Mouse (Mus musculus) CH12.LX (cell line): ENCODE results near the gene Ptprm. TPM values are rescaled to one million over a fixed set of nuclear protein-coding genes. Genes with fewer than 3 reads are reported as not detected.

Experiments used
- DNase-seq: peaks from one replicate; pipeline ENCODE4 v3.0.0-alpha.2; 2013; ENCODE audit errors: extremely low read depth
- H3K27ac ChIP-seq: 2 replicates; pipeline ENCODE4 v1.5.1; 2012; ENCODE audit warnings: low read depth, mild to moderate bottlenecking, control low read depth, moderate library complexity; ENCODE audit not compliant: insufficient read depth
- H3K27me3 ChIP-seq: replicated peaks from 2 replicates; pipeline ENCODE3; 2012; ENCODE audit warnings: inconsistent platforms
- H3K36me3 ChIP-seq, 2 experiments: replicated peaks in 1 of 2; 2 replicates each; pipeline versions ENCODE3 to v1.6.1; 2012; ENCODE audit warnings: inconsistent platforms in 1 of 2, low read length in 1 of 2, mild to moderate bottlenecking in 1 of 2, mixed read lengths in 1 of 2, moderate library complexity in 1 of 2; ENCODE audit not compliant: control insufficient read depth in 1 of 2, insufficient read depth in 1 of 2
- H3K4me1 ChIP-seq, 2 experiments: 2 replicates each; pipeline ENCODE4 v1.6.1; 2012; ENCODE audit warnings: inconsistent platforms in 1 of 2, moderate library complexity in 1 of 2; ENCODE audit not compliant: insufficient read depth in 2 of 2, control insufficient read depth in 1 of 2
- H3K4me2 ChIP-seq: 2 replicates; pipeline ENCODE4 v1.6.1; 2012; ENCODE audit warnings: low read depth, mild to moderate bottlenecking, control low read depth; ENCODE audit not compliant: poor library complexity, insufficient read depth, severe bottlenecking
- H3K4me3 ChIP-seq, 3 experiments: fragments of 150-350 bp in 1 of 3; sonication (generic) in 1 of 3; replicated peaks in 1 of 3; 2 replicates each; pipeline versions ENCODE3 to v1.5.1; 2011 to 2012; ENCODE audit warnings: low read depth in 2 of 3, low read length in 2 of 3, mild to moderate bottlenecking in 2 of 3, moderate library complexity in 2 of 3, control low read depth in 1 of 3, improper control_type of control experiment in 1 of 3, inconsistent platforms in 1 of 3, mixed read lengths in 1 of 3; ENCODE audit not compliant: poor library complexity in 1 of 3
- H3K79me2 ChIP-seq: replicated peaks from 2 replicates; pipeline ENCODE4 v1.6.1; 2012; ENCODE audit warnings: mild to moderate bottlenecking, moderate library complexity; ENCODE audit not compliant: control insufficient read depth, poor library complexity, insufficient read depth, severe bottlenecking; ENCODE audit errors: extremely low read depth
- H3K9ac ChIP-seq: 2 replicates; pipeline ENCODE4 v1.6.1; 2012; ENCODE audit warnings: low read depth, mild to moderate bottlenecking, control low read depth, moderate library complexity; ENCODE audit not compliant: insufficient read depth
- H3K9me3 ChIP-seq: replicated peaks from 2 replicates; pipeline ENCODE3; 2012; ENCODE audit warnings: low read length, inconsistent platforms, mixed read lengths
- BHLHE40 ChIP-seq: IDR thresholded peaks from 2 replicates; pipeline ENCODE4 v1.6.1; 2011; ENCODE audit warnings: mild to moderate bottlenecking, low read depth, low read length, improper control_type of control experiment
- CHD2 ChIP-seq: IDR thresholded peaks from 2 replicates; pipeline ENCODE4 v1.6.1; 2011; ENCODE audit warnings: low read length, improper control_type of control experiment
- CTCF ChIP-seq, 2 experiments: IDR thresholded peaks in 1 of 2; conservative IDR thresholded peaks in 1 of 2; 2 replicates each; pipeline ENCODE4 v1.5.1; 2011 to 2012; ENCODE audit warnings: low read depth in 2 of 2, low read length in 2 of 2, improper control_type of control experiment in 1 of 2, inconsistent platforms in 1 of 2, mild to moderate bottlenecking in 1 of 2, moderate library complexity in 1 of 2
- E2F4 ChIP-seq: IDR thresholded peaks from 2 replicates; pipeline ENCODE4 v1.6.1; 2011; ENCODE audit warnings: low read depth, low read length, improper control_type of control experiment; ENCODE audit not compliant: insufficient replicate concordance
- ELF1 ChIP-seq: IDR thresholded peaks from 2 replicates; pipeline ENCODE4 v1.6.1; 2014; ENCODE audit warnings: low read depth, mild to moderate bottlenecking, inconsistent platforms, low read length, improper control_type of control experiment
- GABPA ChIP-seq: IDR thresholded peaks from 2 replicates; pipeline ENCODE4 v1.6.1; 2012; ENCODE audit warnings: low read depth, low read length, improper control_type of control experiment, inconsistent platforms; ENCODE audit not compliant: insufficient replicate concordance
- HCFC1 ChIP-seq: IDR thresholded peaks from 2 replicates; pipeline ENCODE4 v1.6.1; 2012; ENCODE audit warnings: low read depth, mild to moderate bottlenecking, inconsistent platforms, low read length, improper control_type of control experiment
- IRF4 ChIP-seq: IDR thresholded peaks from 2 replicates; pipeline ENCODE4 v1.6.1; 2014; ENCODE audit warnings: low read depth, mild to moderate bottlenecking, inconsistent platforms, low read length, improper control_type of control experiment
- JUN ChIP-seq: IDR thresholded peaks from 2 replicates; pipeline ENCODE4 v1.6.1; 2011; ENCODE audit warnings: low read depth, mild to moderate bottlenecking, low read length, improper control_type of control experiment, moderate library complexity; ENCODE audit not compliant: insufficient read depth
- JUND ChIP-seq: conservative IDR thresholded peaks from 2 replicates; pipeline ENCODE4 v1.6.1; 2011; ENCODE audit warnings: low read depth, low read length, improper control_type of control experiment
- KAT2A ChIP-seq: IDR thresholded peaks from 2 replicates; pipeline ENCODE4 v1.6.1; 2012; ENCODE audit warnings: low read length, improper control_type of control experiment, inconsistent platforms; ENCODE audit not compliant: insufficient replicate concordance
- MAFK ChIP-seq: IDR thresholded peaks from 2 replicates; pipeline ENCODE4 v1.6.1; 2011; ENCODE audit warnings: low read length, improper control_type of control experiment; ENCODE audit not compliant: insufficient replicate concordance
- MAX ChIP-seq: IDR thresholded peaks from 2 replicates; pipeline ENCODE4 v1.6.1; 2011; ENCODE audit warnings: low read length, improper control_type of control experiment
- MAZ ChIP-seq: IDR thresholded peaks from 2 replicates; pipeline ENCODE4 v1.6.1; 2012; ENCODE audit warnings: low read depth, mild to moderate bottlenecking, inconsistent platforms, low read length, improper control_type of control experiment, moderate library complexity
- MEF2A ChIP-seq: IDR thresholded peaks from 2 replicates; pipeline ENCODE4 v1.6.1; 2014; ENCODE audit warnings: low read depth, mild to moderate bottlenecking, inconsistent platforms, low read length, improper control_type of control experiment, borderline replicate concordance
- PAX5 ChIP-seq: IDR thresholded peaks from 2 replicates; pipeline ENCODE4 v1.6.1; 2012; ENCODE audit warnings: low read length, inconsistent platforms, mixed read lengths
- POLR2A ChIP-seq: IDR thresholded peaks from 2 replicates; pipeline ENCODE4 v1.6.1; 2011; ENCODE audit warnings: low read depth, mild to moderate bottlenecking, improper control_type of control experiment, low read length
- RCOR1 ChIP-seq: conservative IDR thresholded peaks from 2 replicates; pipeline ENCODE4 v1.6.1; 2012; ENCODE audit warnings: low read depth, mild to moderate bottlenecking, inconsistent platforms, low read length, improper control_type of control experiment
- SIN3A ChIP-seq: IDR thresholded peaks from 2 replicates; pipeline ENCODE4 v1.6.1; 2012; ENCODE audit warnings: low read length, improper control_type of control experiment, inconsistent platforms
- SMC3 ChIP-seq: IDR thresholded peaks from 2 replicates; pipeline ENCODE4 v1.6.1; 2011; ENCODE audit warnings: low read depth, low read length, improper control_type of control experiment
- TBP ChIP-seq: conservative IDR thresholded peaks from 2 replicates; pipeline ENCODE4 v1.6.1; 2011; ENCODE audit warnings: low read depth, low read length, improper control_type of control experiment
- TCF12 ChIP-seq: IDR thresholded peaks from 2 replicates; pipeline ENCODE4 v1.6.1; 2014; ENCODE audit warnings: low read depth, mild to moderate bottlenecking, inconsistent platforms, low read length, improper control_type of control experiment
- USF2 ChIP-seq: conservative IDR thresholded peaks from 2 replicates; pipeline ENCODE4 v1.6.1; 2011; ENCODE audit warnings: low read depth, low read length, improper control_type of control experiment
- ZKSCAN1 ChIP-seq: IDR thresholded peaks from 2 replicates; pipeline ENCODE4 v1.6.1; 2012; ENCODE audit warnings: low read depth, inconsistent platforms, low read length, improper control_type of control experiment, borderline replicate concordance
- ZMIZ1 ChIP-seq: IDR thresholded peaks from 2 replicates; pipeline ENCODE4 v1.6.1; 2012; ENCODE audit warnings: low read depth, mild to moderate bottlenecking, inconsistent platforms, low read length, improper control_type of control experiment
- ZNF384 ChIP-seq: IDR thresholded peaks from 2 replicates; pipeline ENCODE4 v1.6.1; 2012; ENCODE audit warnings: low read depth, low read length, improper control_type of control experiment, inconsistent platforms
- dilution Hi-C: fragments of 300-500 bp; cut with MboI; formaldehyde crosslinking; loops from 2 replicates; pipeline ENCODE4 v1.14.3; 2020; ENCODE audit warnings: low sequenced_read_pairs; ENCODE audit not compliant: extremely low pct_unique_long_range_greater_than_20kb, extremely low pct_ligation_motif_present
- in situ Hi-C: fragments of 300-500 bp; cut with MboI; formaldehyde crosslinking; loops from 3 replicates; pipeline ENCODE4 v1.14.3; 2019; ENCODE audit warnings: low sequenced_read_pairs, low pct_ligation_motif_present, low pct_unique_long_range_greater_than_20kb, mixed read lengths
- polyA plus RNA-seq: library from polyadenylated mRNA; unstranded; fragments of >175 nt; gene quantifications from 2 replicates; pipeline ENCODE4 v1.2.1, GENCODE M21; 2012; ENCODE audit warnings: low read depth; ENCODE audit not compliant: insufficient read length
- total RNA-seq, 2 experiments: library from RNA; depleted of rRNA; stranded (reverse); fragments of 300-350 nt in 1 of 2; fragments of >200 nt in 1 of 2; gene quantifications; 2 replicates each; pipeline ENCODE4 v1.2.3; 2012 to 2014

Ptprm gene
- total and polyA plus RNA-seq, 3 experiments, result not detected

DNA sequence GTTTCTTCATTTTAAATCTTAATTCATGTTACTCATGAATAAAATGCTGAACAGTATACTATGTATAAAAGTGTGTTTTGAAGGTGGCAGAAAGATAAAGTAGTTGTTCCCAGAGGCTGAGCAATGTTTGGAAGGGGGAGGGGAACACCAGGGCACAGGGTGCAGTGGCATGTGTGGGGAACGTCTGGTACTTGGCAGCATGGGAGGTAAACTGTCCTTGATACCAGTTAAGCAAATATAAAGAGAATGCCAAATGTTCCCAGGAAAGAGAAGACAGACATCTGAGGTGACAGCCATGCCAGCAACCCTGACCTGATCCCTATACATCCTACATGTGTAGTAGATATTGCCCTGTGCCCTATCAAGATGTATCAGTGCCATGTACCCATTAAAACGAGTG, 472.0 kb downstream of the Ptprm start:
- H3K27me3 ChIP-seq, result no peaks in the 10 kb centered on the region
- dilution Hi-C loops, result no loop called here
- no peak for TF ChIP-seq ELF1
- TF ChIP-seq KAT2A, result no peak
- TF ChIP-seq CTCF (conservative IDR thresholded peaks at IDR 0.05 in 1 of 2, IDR thresholded peaks at IDR 0.05 in 1 of 2; ENCODE audit: low read depth in 2 of 2, low read length in 2 of 2), result no peak
- TF ChIP-seq MAZ, result no peak
- no peak for TF ChIP-seq ZKSCAN1
- TF ChIP-seq USF2, result no peak
- TF ChIP-seq BHLHE40, result no peak
- TF ChIP-seq PAX5, result no peak
- TF ChIP-seq TCF12, result no peak
- TF ChIP-seq, all 38 proteins: peak for 0
- peaks cover 65% of the 10 kb centered on the region for H3K9me3 ChIP-seq
- no peak overlapping the region for H3K4me3 ChIP-seq
- H3K79me2 ChIP-seq, result no peaks in the 10 kb centered on the region
- no peak overlapping the region for H3K9ac ChIP-seq
- H3K36me3 ChIP-seq, result no peaks in the 10 kb centered on the region
- no peak overlapping the region for H3K27ac ChIP-seq
- no peak overlapping the region for H3K4me2 ChIP-seq
- in situ Hi-C loops, result no loop called here
- no peak for DNase-seq
- no peaks in the 10 kb centered on the region for H3K4me1 ChIP-seq

DNA sequence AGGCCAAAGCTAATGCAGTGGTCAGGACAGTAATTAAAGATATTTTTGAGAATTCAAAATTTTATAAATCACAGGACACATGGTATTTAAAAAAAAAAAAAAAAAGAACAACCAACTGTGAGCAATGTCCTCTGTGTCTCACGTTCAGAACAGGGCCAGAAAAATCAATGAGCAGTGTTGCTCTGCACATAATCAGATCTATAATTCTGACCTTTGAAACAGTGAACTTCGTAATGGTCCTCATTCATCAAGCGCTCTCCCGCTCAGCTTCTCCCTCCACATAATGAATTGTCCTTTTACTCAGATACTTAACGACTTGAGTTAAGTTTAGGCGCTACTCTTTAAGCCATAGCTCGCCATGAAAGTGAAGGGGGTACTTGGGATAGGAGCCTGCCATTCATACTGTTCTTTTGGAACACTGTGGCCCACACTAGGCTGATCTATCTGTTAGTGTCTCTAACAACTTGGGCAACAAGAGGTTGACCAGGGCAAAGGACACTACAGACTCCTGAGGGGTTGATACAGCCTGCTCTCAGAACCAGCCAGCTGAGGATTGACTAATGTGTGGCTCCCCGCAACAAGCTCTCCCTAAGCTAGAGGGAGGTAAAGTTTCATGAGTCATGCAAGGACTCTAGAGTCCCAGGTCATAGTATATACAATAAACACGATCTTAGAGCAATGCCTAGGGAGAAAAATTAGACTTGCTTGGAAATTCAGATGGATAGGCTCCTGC, 473.1 kb downstream of the Ptprm start:
- no peak overlapping the region for H3K9ac ChIP-seq
- TF ChIP-seq SMC3 (no peak), ZNF384 (no peak), MEF2A (no peak), IRF4 (no peak), CHD2 (no peak), MAX (no peak), RCOR1 (no peak), JUND (no peak), E2F4 (no peak), JUN (no peak), SIN3A (no peak), KAT2A (no peak), ZMIZ1 (no peak), GABPA (no peak), POLR2A (no peak), TBP (no peak), MAFK (no peak), HCFC1 (no peak), TCF12 (no peak), USF2 (no peak)
- in situ Hi-C loops (no loop called here), dilution Hi-C loops (no loop called here)
- no peaks in the 10 kb centered on the region for H3K4me1 ChIP-seq
- DNase-seq, result no peak
- no peaks in the 10 kb centered on the region for H3K27me3 ChIP-seq
- peaks cover 64% of the 10 kb centered on the region for H3K9me3 ChIP-seq
- no peak overlapping the region for H3K4me2 ChIP-seq
- H3K79me2 ChIP-seq, result no peaks in the 10 kb centered on the region
- H3K4me3 ChIP-seq, result no peak overlapping the region
- no peaks in the 10 kb centered on the region for H3K36me3 ChIP-seq
- H3K27ac ChIP-seq, result no peak overlapping the region
